Mouse (Mus musculus) heart, adult 8-10 months (tissue): ENCODE measurements around the gene Gzma. TPM values are rescaled to one million over a fixed set of nuclear protein-coding genes. Genes with fewer than 3 reads are reported as not detected.

Experiments
- DNase-seq: peaks from one replicate; pipeline ENCODE4 v3.0.0; 2022; ENCODE audit warnings: low spot score
- total RNA-seq, 4 experiments: library from RNA; stranded (reverse); gene quantifications; 2 replicates each; pipeline ENCODE4 v1.2.4; 2022

The Gzma gene
- total RNA-seq, result under 1 TPM in 2 of 4 experiments, not detected in 2; 0.46 to 0.95 TPM

DNA sequence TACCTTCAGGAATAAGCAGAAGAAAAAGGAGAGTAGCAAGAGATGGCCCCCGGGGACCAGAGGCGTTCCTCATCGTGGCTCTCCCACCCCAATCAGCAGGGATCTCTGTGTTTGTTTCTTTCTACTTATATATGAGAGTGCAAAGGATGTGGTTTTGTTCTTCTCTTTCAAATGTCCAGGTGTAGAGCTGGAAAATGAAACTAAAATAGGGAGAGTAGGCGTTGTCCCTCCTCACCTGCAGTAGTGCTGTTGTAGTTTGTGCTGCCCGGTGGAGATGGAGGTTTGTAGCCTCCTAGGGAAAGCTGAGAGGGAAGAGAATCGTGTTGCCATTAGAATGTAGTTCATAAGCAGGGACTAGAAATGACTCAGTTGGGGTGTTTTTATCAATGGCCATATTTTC lies at the start of gene Gzma:
Gene Gzma, minus strand, starts transcription at position 103 of the 400 bp plus-strand sequence.
- no peak for DNase-seq

DNA sequence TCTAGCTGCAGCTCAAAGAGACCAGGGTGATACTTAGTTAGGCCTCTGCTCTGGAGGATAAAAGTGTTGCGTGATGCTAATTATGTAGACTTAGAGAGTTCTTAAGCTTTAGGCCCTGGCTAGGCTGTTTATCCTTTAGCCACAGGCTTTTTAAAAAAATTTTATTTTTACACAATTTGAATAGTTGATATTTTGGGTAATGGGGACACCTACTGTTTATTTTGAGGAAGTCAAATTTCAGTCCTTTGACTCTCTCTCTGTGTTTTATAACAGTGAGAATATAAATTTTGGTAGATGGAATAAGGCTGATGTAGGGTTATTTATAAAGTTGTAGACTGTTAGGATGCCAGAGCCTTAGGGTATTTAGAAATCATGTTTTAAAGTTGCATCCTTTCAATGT lies 38.8 kb upstream of the Gzma start:
- DNase-seq, result no peak

DNA sequence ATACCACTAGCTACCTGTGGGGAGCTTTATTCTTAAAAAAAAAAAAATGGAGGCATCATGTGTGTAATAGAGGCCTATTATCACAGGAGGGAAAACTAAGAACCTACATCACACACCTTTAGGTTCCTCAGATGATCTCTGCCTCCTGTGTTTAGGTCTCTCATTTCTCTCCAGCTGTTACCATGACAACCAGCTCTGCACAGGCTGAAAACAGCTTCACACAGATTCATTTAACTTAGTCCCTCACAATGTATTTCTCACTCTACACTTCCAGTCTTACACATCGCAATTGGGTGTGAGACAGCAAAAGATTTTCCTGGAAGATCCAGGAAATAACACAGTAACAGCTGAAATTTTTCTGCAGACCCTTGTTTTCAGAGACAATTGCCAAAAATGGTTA lies 29.2 kb upstream of the Gzma start:
- no peak for DNase-seq

DNA sequence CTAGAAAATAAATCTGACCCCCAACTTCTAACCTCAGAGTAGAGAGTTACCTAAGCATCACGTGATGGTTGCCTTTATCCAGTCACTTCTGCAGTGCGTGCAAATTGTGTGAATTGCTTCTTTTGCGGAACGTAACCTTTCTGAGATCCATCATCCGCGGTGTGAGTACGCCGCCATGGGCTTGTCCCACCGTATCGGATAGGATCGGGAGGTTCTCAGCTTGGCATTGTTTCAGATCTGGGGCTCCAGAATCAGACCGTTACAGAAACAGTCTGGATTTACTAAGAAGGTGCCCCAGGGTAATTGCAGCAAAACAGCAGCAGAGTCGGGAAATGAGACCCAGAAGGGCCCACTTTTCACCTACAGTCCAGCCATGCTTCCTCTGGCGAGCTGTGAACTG lies 20.5 kb upstream of the Gzma start:
- no peak for DNase-seq

- no peak for DNase-seq
These were observed 19.8 kb upstream of the Gzma start for GRCm38 (mm10) chr13:113120324-113121237.

DNA sequence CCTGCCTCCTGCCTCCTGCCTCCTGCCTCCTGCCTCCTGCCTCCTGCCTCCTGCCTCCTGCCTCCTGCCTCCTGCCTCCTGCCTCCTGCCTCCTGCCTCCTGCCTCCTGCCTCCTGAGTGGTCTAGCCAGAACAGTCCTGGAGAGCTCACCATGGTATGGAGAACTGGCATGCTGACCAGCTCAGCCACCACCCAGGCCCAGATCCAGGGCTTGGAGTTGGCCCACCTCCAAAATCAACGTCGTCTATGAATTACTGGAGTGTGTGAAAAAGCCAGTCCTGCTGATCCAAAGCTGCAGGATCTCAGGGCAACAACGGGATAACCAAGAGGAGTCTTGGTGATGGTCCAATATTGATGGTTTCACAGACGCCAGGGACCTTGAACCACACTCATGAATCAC lies 18.2 kb upstream of the Gzma start:
- DNase-seq, result no peak

DNA sequence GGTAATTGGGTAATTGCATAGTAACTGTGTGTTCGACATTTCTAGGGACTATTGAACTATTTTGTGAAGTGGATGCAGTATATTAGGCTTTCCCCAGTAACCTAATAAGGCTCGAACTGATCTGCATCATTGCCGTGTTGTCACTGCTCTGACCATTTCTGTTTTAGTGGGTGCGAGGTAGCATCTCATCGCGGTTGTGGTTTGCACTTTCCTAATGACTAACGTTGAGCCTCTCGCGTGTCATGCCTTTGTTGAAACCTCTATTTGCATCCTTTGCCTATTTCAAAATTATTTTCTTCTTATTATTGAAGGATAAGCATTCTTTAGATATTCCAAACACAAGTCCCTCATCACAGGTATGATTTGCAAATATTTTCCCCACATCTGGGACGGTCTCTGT lies 4.0 kb upstream of the Gzma start:
- no peak for DNase-seq

DNA sequence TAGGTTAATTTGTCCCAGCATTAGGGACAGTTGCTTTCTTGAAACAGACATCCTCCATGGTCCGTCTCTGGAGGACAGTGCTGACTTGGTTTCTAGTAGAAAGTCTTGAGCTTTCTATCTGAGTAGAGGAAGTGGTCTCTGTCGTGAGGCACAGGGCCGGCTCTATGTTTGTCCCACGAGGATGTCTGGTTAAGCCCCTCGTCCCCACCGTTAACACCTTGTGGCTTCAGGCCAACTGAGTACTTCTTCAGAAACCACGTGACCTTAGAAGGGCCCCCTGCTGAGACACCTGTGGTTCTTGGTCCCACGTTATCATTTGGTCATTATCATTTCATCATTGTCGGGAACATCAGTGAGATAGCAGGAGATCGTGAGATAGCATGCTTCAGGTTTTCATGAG lies 1.0 kb upstream of the Gzma start:
- no peak for DNase-seq

DNA sequence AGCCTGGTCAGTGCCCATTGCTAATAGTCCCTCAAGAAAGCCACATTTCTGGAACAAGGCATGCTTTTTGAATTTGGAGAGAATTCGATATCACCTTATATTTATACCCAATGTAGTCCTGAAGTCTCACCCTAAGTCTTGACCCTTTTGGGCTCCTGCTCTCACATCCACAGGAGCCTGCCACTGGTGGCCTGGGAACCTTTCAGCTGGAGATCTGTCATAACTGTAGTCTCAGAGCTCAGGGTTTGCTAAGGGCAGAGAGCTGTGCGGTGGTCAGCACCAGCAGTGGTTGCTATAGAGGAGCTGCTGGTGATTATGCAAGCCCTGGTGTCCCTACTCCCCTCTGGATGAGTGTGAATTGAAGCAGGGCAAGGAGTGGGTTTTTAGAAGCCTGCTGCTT lies 2.4 kb downstream of the Gzma start:
- no peak for DNase-seq

- DNase-seq, result no peak
These were observed 3.8 kb downstream of the Gzma start for GRCm38 (mm10) chr13:113097011-113097410.

DNA sequence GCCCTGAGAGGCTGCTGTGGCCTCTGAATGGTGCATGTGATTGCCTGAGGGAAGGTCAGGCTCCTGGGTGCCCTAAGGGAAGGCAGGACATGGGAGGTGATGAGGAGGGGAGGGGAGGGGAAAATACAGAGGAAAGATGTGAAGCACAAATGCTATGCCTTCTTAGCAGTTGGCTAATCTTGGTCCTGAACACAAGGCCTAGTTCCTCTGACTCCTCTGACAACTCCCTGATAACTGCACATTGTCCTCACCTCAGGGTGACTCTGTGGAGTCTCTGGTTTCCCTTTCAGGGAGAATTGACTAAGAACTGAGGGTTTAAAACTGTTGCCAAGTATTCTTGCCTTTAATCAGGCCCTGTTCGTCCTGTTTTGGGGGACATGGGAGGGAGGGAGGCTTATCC lies 6.2 kb downstream of the Gzma start:
- DNase-seq, result no peak

GRCm38 (mm10) chr13:113090489-113090888 lies 10.3 kb downstream of the Gzma start:
- no peak for DNase-seq

GRCm38 (mm10) chr13:113087226-113088017 lies 13.4 kb downstream of the Gzma start:
- no peak for DNase-seq

DNA sequence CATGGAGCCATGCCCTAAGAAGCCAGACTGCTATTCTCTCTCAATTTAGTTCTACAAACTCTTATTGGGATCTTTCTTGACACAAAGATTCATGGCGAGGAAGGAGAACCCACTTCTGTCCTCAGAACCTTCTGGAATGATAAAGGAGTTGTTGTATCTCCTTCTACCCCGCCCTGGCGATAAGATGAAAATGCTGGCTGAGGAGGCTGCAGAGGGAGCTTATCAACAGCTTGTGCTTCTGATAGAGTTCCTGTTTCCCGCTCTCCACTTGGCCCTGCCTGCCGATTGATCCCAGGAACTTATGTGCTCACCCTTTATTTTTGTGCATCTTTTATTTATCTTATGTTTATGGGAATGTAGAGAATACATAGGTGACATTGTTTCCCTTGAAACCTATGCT lies 16.0 kb downstream of the Gzma start:
- DNase-seq, result no peak

GRCm38 (mm10) chr13:113082101-113082500 lies 18.7 kb downstream of the Gzma start:
- DNase-seq, result no peak

GRCm38 (mm10) chr13:113079021-113079420 lies 21.8 kb downstream of the Gzma start:
- DNase-seq, result no peak

DNA sequence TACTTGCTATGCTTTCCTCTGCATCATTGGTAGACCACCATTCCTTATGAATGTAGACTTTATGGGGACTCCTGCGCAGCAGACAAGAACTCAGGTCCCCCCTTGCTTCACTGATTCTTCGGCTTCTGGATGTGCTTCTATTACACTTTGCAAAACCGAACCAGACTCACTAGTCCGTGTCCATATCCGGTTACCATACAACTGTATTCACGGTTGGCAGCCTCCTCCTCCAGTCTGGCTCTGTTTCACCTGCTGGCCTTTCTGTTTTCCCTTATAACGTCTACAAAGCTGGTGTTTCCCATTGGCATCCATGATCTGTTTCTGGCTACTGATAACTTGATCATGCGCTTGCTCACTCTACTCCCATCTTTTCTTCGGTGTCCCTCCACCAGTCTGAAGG lies 36.2 kb downstream of the Gzma start:
- DNase-seq, result no peak

DNA sequence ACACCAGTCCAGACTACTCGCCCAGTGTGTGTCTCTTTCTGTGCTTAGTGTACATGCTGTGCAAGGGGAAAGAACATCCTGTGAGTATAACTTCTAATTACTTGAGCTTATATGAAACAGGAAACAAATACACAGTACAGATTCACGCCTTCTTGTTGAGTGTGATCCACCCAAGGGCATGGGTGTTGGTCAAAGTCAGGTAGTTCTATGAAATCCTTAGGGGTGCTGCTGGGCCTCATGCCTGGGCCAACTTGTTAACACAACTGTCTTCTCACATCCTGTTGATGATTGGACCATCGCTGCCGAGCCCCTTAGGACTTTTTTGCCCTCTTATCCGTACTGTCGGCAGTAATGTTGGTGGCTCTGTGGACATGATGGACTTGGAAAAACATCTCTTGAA lies 39.0 kb downstream of the Gzma start:
- DNase-seq, result no peak

DNA sequence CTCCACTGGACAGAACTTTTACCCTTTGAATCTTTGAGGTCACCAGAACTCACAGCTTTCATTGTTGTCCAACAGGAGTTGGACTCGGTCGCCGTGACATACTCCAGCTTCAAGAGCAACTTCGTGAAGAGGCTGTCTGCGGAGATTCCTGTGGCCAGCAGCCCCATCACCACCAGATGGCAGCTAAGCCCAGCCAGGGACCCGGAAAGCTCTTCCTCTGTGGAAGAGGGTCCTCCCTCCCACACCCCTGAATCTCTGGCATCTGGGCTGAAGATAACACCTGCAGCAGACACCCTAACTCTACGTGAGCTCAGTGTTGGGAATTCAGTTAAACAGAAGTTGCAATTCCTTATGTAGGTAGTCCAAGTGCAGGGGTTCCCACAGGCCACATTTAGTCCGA lies 45.0 kb downstream of the Gzma start:
- DNase-seq, result no peak

DNA sequence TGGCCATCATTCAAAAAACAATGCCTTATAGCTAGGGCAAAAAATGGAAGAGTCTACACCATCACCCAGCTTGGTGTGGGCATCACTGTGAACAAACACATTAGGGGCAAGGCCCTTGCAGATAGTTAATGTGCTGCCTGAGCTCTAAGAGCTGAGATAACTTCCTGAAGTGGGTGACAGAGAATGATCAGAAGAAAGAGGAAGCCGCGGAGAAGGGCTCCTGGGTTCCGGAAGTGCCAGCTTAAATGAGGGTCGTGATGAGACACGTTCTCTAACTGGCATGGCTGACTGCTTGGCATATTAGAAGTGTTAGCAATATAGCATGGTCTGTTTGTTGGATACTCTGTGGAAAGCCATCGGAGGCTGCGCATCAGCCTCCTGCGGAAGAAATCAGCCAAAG lies 46.6 kb downstream of the Gzma start:
- DNase-seq, result no peak

GRCm38 (mm10) chr13:113047647-113048046 lies 53.1 kb downstream of the Gzma start:
- no peak for DNase-seq

GRCm38 (mm10) chr13:113047018-113047417 lies 53.8 kb downstream of the Gzma start:
- no peak for DNase-seq
